Mouse (Mus musculus) midbrain, postnatal 0 days (tissue): ENCODE data around the gene Art2b. TPM values are rescaled to one million over a fixed set of nuclear protein-coding genes. Genes with fewer than 3 reads are reported as not detected.
"Not testable (repeated sequence)": the region's sequence is repeated elsewhere in the genome, so short reads cannot be mapped to it uniquely, and the experiment has no call there.

Experiments used
- ATAC-seq: fragments of 200-750 bp; cut with Nextera tagmentation; 2 replicates; pipeline ENCODE4 v1.8.0; 2017; ENCODE audit warnings: moderate number of reproducible peaks, mild to moderate bottlenecking, moderate TSS enrichment, moderate library complexity; ENCODE audit not compliant: low FRiP score
- DNase-seq: peaks from one replicate; pipeline ENCODE4 v3.0.0-alpha.2; 2015; ENCODE audit warnings: low spot score
- H3K27ac ChIP-seq: fragments of 300-500 bp; sonication (generic); 2 replicates; pipeline ENCODE4 v1.5.1; 2014; ENCODE audit warnings: low read depth, mild to moderate bottlenecking, low read length, mixed read lengths
- H3K27me3 ChIP-seq: fragments of 300-500 bp; sonication (generic); 2 replicates; pipeline ENCODE4 v1.6.1; 2014; ENCODE audit warnings: low read length, control low read depth, mixed read lengths; ENCODE audit not compliant: insufficient read depth
- H3K36me3 ChIP-seq: fragments of 300-500 bp; sonication (generic); 2 replicates; pipeline ENCODE4 v1.6.1; 2014; ENCODE audit warnings: low read length, control low read depth, mixed read lengths; ENCODE audit not compliant: insufficient read depth
- H3K4me1 ChIP-seq: fragments of 300-500 bp; sonication (generic); 2 replicates; pipeline ENCODE4 v1.6.1; 2014; ENCODE audit warnings: mild to moderate bottlenecking, control low read depth, antibody characterized with exemption, low read length, mixed read lengths; ENCODE audit not compliant: insufficient read depth
- H3K4me2 ChIP-seq: fragments of 300-500 bp; sonication (generic); 2 replicates; pipeline ENCODE4 v1.6.1; 2014; ENCODE audit warnings: low read depth, mild to moderate bottlenecking, low read length, mixed read lengths; ENCODE audit not compliant: poor library complexity, severe bottlenecking
- H3K4me3 ChIP-seq: fragments of 300-500 bp; sonication (generic); 2 replicates; pipeline ENCODE4 v1.5.1; 2014; ENCODE audit warnings: low read depth, mild to moderate bottlenecking, low read length, moderate library complexity
- H3K9ac ChIP-seq: fragments of 300-500 bp; sonication (generic); replicated peaks from 2 replicates; pipeline ENCODE4 v1.6.1; 2014; ENCODE audit warnings: mild to moderate bottlenecking, low read length, moderate library complexity, mixed read lengths; ENCODE audit not compliant: poor library complexity, severe bottlenecking
- H3K9me3 ChIP-seq: fragments of 300-500 bp; sonication (generic); 2 replicates; pipeline ENCODE4 v1.6.1; 2016; ENCODE audit warnings: low read length, control low read depth
- CTCF ChIP-seq: IDR thresholded peaks from 2 replicates; pipeline ENCODE4 v1.5.1; 2016; ENCODE audit warnings: antibody characterized with exemption, mild to moderate bottlenecking
- WGBS: fragments of 180-500 bp; shearing (Covaris S2); extraction: QIAGEN DNeasy Blood & Tissue Kit; methylation state at CpG from one replicate; pipeline ENCODE4 v1.1.7; 2014; 5-methylcytosine and 5-hydroxymethylcytosine counted together
- polyA plus RNA-seq: library from polyadenylated mRNA; unstranded; fragments of >200 nt; fragmentation: Nextera tagmentation; extraction: Ambion mirVana; gene quantifications from 2 replicates; pipeline ENCODE4 v1.2.1, GENCODE M21; 2015
- total RNA-seq: library from RNA; depleted of rRNA; stranded (reverse); fragments of >200 nt; gene quantifications from 2 replicates; pipeline ENCODE4 v1.2.3, GENCODE M21; 2014; rRNA removed

Art2b gene
- total RNA-seq (not detected in 2 replicates), polyA plus RNA-seq (not detected in 2 replicates)

DNA sequence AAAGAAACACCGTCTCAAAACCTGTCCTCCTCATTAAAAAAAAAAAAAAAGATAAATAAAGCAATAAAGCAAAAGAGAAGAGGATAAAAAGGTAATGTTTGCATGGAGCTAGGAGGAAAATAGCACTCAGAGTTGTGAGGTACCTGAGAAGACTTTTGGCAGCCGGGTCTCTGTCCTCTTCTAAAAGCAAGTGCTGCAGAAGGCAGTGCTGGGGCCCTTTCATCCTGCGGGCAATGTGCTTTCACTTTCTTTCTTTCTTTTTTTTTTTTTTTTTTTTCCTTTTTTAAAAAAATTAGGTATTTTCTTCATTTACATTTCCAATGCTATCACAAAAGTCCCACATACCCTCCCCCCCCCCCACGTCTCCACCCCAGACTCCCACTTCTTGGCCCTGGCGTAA lies at the start of gene Art2b:
Gene Art2b, minus strand, starts transcription at position 193 of the 400 bp plus-strand sequence.
- WGBS, result 92% methylated on average over 5 of the region's 5 CpGs
- Histone ChIP-seq H3K4me1 (no peaks in the 10 kb centered on the region), H3K9ac (no peak within 1 kb of the TSS), H3K4me3 (no peak within 1 kb of the TSS), H3K9me3 (no peaks in the 10 kb centered on the region), H3K4me2 (no peak within 1 kb of the TSS), H3K36me3 (no peaks in the 10 kb centered on the region), H3K27me3 (no peaks in the 10 kb centered on the region), H3K27ac (no peak within 1 kb of the TSS)
- no peak for ATAC-seq
- DNase-seq, result no peak
- no peak for TF ChIP-seq CTCF

DNA sequence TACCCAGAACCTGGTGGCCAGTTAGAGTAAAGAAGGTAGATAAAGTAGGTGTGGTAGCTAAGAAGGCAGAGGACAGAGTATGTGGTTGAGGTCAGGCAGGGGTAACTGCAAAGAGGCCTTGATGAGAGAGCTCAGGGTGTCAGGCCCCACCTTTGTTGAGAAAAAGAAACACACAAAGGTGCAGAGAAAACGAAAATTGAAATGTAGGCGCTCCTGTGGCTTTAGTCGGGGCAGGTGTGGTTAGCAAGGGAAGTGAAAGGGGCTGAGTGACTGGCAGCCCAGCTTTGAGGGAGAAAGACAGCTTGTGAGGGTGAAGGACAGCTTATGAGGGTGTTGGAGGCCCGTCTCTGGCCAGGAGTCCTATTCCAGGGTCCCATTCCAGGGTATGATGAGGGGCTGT lies 49.1 kb upstream of the Art2b start:
- ATAC-seq (no peak), DNase-seq (no peak)
- Histone ChIP-seq H3K4me2 (no peak overlapping the region), H3K9me3 (no peaks in the 10 kb centered on the region), H3K27ac (no peak overlapping the region), H3K27me3 (no peaks in the 10 kb centered on the region), H3K4me1 (no peaks in the 10 kb centered on the region), H3K9ac (no peak overlapping the region), H3K36me3 (no peaks in the 10 kb centered on the region), H3K4me3 (no peak overlapping the region)
- WGBS, result 88% methylated on average over 4 of the region's 4 CpGs
- no peak for TF ChIP-seq CTCF

DNA sequence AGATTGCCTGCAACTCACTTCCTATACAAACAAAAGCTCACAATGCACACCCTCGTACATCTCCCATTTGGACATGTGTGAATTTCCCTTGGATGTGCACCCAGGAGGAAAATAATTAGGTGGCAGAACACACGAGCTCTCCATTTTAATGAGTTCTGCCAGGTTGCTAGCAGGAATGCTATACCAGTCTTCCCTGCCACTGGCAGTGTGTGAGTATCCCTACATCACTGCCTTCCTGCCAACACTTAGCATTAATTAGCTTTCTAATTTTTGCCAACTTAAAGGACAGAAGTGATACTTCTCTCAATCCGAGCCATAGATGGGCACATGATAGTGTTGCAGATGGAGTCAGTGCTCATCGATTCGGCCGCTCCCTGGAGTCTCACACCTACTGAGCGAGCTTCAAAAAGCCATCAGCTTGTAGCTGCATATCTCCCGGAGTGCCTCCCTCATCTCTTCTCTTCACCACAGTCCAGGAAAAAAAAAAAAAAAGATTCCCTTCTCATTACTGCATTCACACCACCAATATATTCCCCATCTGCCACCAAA lies 48.3 kb upstream of the Art2b start:
- no peak for ATAC-seq
- WGBS, result 67% methylated on average over 8 of the region's 8 CpGs
- no peaks in the 10 kb centered on the region for H3K9me3 ChIP-seq
- TF ChIP-seq CTCF, result no peak
- no peak overlapping the region for H3K9ac ChIP-seq
- no peak overlapping the region for H3K4me3 ChIP-seq
- no peak overlapping the region for H3K4me2 ChIP-seq
- peak; percentile 22 for DNase-seq
- H3K4me1 ChIP-seq, result no peaks in the 10 kb centered on the region
- no peak overlapping the region for H3K27ac ChIP-seq
- H3K36me3 ChIP-seq, result no peaks in the 10 kb centered on the region
- H3K27me3 ChIP-seq, result no peaks in the 10 kb centered on the region

DNA sequence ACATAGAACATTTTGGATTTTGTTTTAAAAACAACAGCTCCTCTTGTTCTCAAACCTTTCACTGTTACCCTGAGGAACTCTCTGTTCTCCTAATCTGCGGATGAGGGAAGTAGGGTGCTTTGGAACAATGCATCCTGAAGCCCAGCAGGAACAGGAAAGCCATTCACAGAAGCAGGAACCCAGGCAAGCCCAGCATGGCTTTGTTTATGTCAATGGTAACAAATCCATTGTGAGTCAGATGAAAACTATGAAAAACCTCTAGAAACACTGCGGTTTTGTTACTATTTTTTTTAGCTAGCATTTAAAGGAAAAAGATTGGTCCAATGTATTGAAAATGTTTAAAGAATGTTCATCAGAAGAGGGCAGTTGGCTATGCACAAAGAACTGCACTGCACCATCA lies 43.1 kb upstream of the Art2b start:
- ATAC-seq (no peak), DNase-seq (no peak)
- H3K4me2 ChIP-seq, result no peak overlapping the region
- 46% methylated on average over 2 of the region's 2 CpGs for WGBS
- H3K4me1 ChIP-seq, result no peaks in the 10 kb centered on the region
- no peak overlapping the region for H3K27ac ChIP-seq
- no peak overlapping the region for H3K4me3 ChIP-seq
- H3K9ac ChIP-seq, result no peak overlapping the region
- H3K9me3 ChIP-seq, result no peaks in the 10 kb centered on the region
- H3K27me3 ChIP-seq, result no peaks in the 10 kb centered on the region
- H3K36me3 ChIP-seq, result no peaks in the 10 kb centered on the region
- no peak for TF ChIP-seq CTCF

DNA sequence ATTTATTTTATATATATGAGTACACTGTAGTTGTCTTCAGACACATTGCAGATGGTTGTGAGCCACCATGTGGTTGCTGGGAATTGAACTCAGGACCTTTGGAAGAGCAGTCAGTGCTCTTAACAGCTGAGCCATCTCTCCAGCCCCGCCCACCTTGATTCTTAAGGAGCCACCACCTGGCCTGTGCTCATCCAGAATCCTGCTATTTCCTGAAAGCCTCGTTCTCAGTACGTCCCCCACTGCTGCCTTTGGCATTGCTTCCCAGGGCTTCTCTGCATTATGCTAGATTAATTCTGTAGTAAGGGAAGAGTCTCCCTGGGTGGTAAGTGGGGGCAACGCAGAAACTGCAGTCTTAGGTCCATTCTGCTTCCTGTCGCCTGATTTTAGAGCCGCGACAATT lies 41.8 kb upstream of the Art2b start:
- 69% methylated on average over 7 of the region's 7 CpGs for WGBS
- H3K4me2 ChIP-seq, ATAC-seq, H3K4me1 ChIP-seq, H3K27me3 ChIP-seq, H3K36me3 ChIP-seq, H3K9ac ChIP-seq, H3K9me3 ChIP-seq, H3K27ac ChIP-seq, H3K4me3 ChIP-seq: not testable (repeated sequence)
- peak; percentile 9 for DNase-seq

DNA sequence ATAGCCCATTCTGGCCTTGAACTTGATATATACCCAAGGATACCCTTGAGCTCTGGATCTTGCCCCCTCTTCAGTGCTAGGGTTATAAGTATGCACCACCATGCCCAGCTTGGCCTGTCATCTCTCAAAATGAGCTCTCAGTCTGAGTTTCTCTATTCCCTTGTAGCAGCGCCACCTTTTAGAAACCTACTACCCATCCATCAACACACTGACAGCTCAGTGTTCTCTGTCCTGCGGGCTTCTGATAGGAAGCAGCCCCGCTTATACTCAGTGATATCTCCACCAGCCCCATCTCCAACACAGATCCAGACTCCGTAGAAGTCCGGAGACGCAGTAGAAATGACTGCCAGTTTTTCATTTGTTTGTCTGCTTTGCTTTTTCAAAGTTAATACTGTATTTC lies 38.9 kb upstream of the Art2b start:
- Histone ChIP-seq H3K36me3 (no peaks in the 10 kb centered on the region), H3K9me3 (no peaks in the 10 kb centered on the region), H3K4me2 (no peak overlapping the region), H3K9ac (no peak overlapping the region), H3K27me3 (no peaks in the 10 kb centered on the region), H3K4me1 (0 out of 2 replicates have a peak, but pooled peaks cover 3% of the 10 kb centered on the region), H3K4me3 (no peak overlapping the region), H3K27ac (no peak overlapping the region)
- TF ChIP-seq CTCF, result no peak
- no peak for DNase-seq
- WGBS, result 84% methylated on average over 6 of the region's 6 CpGs
- no peak for ATAC-seq

DNA sequence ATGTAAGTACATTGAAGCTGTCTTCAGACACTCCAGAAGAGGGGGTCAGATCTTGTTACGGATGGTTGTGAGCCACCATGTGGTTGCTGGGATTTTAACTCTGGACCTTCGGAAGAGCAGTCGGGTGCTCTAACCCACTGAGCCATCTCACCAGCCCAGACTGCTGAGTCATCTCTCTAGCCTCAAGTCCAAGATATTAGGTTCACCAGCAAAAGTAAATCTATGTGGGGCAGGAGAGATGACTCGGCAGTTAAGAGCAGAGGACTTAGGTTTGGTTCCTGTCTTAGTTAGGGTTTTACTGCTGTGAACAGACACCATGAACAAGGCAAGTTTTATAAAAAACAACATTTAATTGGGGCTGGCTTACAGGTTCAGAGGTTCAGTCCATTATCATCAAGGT lies 36.5 kb upstream of the Art2b start:
- H3K4me2 ChIP-seq, H3K4me3 ChIP-seq, H3K9ac ChIP-seq, H3K9me3 ChIP-seq, ATAC-seq, DNase-seq, H3K27me3 ChIP-seq, H3K36me3 ChIP-seq, H3K4me1 ChIP-seq, H3K27ac ChIP-seq: not testable (repeated sequence)
- WGBS, result 93% methylated on average over 4 of the region's 4 CpGs
